Mouse (Mus musculus): ENCODE measurements around the gene Kdm4c. TPM values are rescaled to one million over a fixed set of nuclear protein-coding genes. Genes with fewer than 3 reads are reported as not detected.
"Not testable (repeated sequence)": the region's sequence is repeated elsewhere in the genome, so short reads cannot be mapped to it uniquely, and the experiment has no call there.

Kdm4c gene
- total RNA-seq, 1 experiment from 2014 or later = 18.4 TPM

DNA sequence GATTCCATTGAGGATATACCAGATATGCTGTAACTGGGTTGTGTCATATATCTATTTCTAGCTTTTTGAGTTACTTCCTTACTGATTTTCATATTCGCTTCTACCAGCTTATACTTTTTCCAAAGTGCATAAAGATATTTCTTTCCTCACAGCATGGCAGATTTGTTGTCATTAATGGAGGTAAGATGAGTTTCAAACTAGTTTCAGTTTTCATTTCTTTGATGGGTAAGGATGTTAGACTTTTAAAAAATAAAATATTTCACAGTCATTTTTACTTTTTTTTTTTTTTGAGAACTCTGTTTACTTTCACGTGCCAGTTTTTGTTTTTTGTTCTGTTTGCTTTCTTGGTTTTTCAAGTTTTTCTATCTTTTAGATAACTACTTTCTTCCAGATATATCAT lies 70.6 kb downstream of the Kdm4c start:
- DNase-seq = no peak

DNA sequence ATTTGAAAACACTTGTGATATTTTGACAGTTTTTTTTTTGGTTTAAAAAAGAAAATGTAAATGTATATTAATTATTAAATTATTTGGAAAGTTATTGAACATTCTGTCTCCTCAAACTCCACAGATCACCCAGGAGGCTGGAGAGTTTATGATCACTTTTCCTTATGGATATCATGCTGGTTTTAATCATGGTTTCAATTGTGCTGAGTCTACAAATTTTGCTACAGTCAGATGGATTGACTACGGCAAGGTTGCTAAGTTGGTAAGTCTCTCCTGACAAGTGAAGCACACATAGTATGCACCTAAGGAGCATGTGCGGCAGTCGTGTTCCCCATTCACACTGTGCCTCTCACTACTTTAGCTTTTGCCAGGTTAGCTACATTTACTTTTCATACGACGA lies 73.1 kb downstream of the Kdm4c start:
- DNase-seq = no peak

DNA sequence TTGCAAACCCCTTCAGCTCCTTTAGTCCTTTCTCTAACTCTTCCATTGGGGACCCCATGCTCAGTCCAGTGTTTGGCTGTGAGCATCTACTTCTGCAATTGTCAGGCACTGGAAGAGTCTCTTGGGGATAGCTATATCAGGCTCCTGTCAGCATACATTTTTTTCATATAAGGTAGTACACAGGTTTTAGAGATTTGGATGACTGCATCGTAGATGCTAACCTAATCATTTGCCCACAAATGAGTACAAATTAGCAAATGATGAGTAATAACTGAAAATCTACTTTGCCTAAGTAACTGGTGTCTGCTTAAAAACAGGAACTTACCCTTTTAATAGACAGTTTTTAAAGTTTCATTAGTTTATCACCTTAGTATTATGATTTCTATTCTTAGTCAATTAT lies 77.0 kb downstream of the Kdm4c start:
- no peak for DNase-seq

DNA sequence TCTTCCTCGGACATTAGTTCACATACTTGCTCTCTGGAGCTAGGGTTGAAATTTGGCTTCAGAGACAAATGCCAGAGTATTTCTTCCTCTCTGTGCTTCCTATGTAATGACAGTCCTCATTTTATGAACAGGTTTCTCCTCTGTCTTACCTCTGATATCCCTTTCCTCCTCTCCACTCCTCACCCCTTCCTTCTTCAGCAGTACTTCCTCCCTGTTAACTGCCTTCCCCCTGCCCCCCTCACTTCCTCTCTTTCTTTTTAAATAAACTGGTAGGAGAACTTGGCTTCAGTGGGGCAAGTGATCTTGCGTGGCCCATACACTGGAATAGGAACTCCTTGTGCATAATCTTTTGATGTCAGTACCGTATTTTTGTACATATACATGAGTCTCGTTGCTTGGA lies 115.2 kb downstream of the Kdm4c start:
- no peak for DNase-seq

DNA sequence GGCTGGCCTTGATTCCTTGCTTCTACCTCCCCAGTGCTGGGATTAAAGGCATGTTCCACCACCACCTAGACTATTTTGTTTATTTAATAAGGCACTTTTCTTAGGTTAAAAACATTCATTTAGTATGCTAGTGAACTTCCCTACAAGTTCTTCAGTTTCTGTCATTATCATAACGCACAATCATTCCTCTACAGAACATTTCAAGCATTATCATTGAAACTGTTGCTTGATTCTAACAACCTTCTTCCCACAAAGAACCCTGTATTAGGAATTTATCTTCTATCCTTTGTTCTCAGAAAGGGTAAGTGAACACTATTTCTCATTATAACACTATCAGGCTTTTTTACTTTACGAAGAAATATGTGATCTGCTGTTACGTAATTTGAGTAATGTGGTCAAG lies 118.0 kb downstream of the Kdm4c start:
- DNase-seq = no peak

DNA sequence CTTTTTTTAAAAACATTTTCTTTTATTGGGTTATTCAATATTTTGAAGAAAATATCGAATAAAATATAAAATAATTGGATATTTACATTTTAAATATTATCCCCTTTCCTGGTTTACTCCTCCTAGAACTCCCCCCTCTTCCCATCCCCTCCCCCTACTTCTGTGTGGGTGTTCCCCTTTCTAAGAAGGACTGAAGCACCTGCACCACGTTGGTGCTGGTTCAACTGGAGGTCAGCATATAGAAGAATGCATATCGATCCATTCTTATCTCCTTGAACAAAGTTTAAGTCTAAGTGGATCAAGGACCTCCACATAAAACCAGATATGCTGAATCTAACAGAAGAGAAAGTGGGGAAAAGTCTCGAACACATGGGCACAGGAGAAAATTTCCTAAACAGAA lies 144.3 kb downstream of the Kdm4c start:
- DNase-seq = no peak

DNA sequence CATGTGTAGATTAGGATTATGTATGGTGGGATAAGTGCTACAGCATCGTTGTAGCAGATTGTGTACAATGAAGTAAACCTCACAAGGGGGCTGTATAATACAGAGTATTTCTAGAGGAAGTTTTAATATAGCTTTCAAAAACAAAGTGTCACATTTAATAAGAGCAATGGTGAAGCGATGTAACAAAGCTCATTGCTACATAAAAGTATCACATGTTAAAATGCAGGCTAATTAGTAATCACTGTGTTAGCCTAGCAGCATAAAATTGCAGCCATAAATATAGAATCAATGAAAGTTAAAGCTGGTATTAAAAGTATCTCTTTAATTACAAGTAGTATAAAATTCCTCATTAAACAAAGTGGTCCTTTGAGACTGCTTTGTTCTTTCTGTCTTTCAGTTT lies 150.9 kb downstream of the Kdm4c start:
- DNase-seq = no peak

DNA sequence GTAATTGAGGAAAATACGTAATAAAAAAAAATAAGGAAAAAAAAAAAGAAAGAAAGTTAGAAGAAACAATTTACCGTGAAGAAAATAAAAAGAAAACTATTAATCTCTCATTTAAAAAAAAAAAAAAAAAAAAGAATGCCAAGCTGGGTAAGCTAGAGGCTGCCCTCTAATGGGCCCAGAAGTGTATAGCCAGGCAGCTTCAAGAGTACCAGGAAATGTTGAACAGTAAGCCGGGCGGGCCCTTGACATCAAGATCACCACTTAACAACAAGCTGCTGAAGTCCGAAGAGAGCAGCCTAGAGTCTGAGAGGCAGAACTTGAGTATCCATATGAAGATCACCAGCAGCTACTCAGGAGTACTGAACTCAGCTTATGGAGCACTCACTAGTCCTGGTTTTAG lies 154.3 kb downstream of the Kdm4c start:
- DNase-seq = no peak

DNA sequence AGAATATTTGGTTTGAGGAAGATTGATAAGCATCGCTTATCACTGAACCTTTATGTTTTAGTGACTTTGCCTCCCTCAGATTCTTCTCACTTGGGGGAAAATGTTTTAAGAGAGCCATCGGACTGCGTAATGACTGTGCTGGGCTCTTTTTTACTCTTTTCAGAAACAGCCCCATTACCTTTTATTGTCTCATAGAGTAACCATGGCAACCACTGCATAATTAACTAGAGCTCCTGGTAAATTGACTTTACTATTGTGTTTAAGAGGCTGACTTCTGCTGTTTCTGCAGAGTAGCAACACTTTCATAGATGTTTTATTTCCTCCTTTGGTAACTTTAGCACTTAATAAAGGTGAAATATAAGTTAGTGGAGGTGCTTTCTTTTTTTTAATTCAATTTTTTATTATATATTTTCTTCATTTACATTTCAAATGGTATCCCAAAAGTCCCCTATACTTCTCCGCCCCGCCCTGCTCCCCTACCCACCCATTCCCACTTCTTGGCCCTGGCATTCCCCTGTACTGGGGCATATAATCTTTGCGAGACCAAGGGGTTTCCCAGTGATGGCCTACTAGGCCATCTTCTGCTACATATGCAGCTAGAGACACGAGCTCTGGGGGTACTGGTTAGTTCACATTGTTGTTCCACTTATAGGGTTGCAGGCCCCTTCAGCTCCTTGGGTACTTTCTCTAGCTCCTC lies 159.5 kb downstream of the Kdm4c start:
- DNase-seq = not testable (repeated sequence)

DNA sequence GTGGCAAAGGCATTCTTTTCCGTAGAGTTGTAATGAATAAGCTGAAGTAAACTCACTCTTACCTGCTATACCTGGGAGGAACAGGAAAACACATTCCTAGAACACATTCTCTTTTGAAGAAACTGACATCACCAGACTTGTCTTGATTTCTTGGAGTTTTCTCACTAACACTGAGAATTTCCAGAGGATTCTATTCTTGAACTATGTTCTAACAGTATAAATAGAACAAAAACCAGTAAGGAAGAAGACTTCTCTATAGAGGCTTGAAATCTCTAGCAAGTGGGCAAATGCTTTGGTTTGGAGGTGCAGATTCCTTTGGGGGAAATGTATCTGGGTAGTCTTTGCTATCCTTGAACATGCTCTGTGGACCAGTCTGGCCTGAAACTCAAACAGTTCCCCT lies 166.4 kb downstream of the Kdm4c start:
- no peak for DNase-seq

DNA sequence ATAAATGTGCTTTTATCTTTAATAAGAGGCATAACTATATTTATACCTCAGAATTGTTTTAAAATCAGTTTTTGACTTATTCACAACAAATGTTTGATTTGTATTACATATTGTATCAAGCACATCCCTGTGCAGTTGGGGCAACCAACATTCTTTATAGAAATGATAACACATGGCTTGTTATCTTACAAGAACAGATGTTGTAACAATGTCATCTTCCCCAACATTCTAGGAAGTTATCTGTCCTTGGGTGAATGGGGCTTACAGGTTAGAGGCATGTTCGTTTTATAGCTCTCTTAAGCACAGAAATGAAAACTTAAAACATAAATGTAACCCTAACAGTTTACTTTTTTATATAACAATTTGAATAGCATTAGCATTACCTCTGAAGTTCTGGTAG lies 177.5 kb downstream of the Kdm4c start:
- DNase-seq = no peak

Other genes starting within 250 kb of the Kdm4c start
- gene Frmd3, start 229.1 kb upstream of the Kdm4c start, total RNA-seq (2021) = 0.48 and 0.79 TPM in 2 replicates

All from adrenal gland, postnatal 14 days (tissue).